8 mouse cellular contexts compared by ENCODE assay signal in the genomic region with DNA sequence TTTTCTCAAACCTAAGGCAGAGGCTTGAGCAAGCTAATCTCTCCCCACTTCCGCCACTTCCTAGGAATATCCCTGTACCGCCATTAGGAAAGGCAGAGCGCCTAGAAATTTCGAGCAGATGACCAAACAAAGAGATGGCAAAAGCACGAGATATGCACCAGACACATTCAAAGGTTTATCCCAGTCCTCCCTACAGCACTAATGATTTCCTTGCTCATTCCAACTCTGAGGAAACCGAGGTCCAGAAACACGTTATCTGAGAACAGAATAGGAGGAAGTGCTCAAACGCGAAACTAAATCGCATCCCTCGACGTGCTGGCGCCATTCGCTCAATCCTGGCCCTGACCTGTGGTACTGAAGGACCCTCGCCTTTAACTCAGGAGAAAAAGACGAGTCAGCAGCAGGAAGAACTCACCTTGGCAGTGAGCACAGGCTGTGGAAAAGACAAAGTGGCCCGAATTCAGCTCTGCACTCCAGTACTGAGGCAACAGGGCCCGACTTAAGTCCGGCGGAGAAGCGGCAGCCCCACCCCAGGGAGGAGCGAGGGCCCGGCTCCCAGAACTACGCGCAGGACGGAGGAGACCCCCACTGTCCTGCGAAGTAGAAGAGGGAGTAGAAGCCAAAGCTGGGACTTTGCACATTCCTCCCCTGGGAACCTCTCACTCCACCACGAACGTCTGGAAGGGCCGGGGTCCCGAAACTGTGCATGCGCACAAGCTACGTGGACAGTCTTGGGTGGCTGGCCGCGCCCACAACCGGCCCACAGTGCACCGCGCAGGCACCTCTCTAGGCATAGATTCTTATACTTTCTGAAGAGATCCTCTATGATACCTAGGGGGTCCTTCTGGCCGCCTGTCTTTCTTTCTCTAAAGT. TPM values are rescaled to one million over a fixed set of nuclear protein-coding genes. Genes with fewer than 3 reads are reported as not detected.
A peak's percentile ranks its signal among the peaks of the same experiment; 100 is the strongest.
DNase-seq lines count a peak whose midpoint lies in the region; ATAC-seq lines count a peak whose summit lies in the region.

Gene Akr1a1 (minus strand): TSS at position 757 of the 873 bp plus-strand sequence.

- under 1% methylated on average over 39 of the region's 39 CpGs for WGBS in hindbrain, embryonic 11.5 days

- peak within 1 kb of the TSS; percentile 63 for H3K4me2 ChIP-seq in hindbrain, embryonic 11.5 days (replicated peaks; ENCODE audit: low read depth, low read length)

- peak; percentile 78 for DNase-seq in MN1 (ENCODE audit: low spot score)
- DNase-seq in cerebellum, adult 9-10 months = peak; percentile 90
- peak; percentile 89 to 97 for DNase-seq in frontal cortex, adult 2 months (ENCODE audit: extremely low spot score in 1 of 2, low spot score in 1 of 2)
- DNase-seq in hindbrain, embryonic 11.5 days (ENCODE audit: low spot score) = peak; percentile 94
- peak; percentile 86 to 93 for DNase-seq in layer of hippocampus, postnatal 10 days (ENCODE audit: low spot score in 2 of 2)
- peak; percentile 95 for DNase-seq in lung, postnatal 10 days
- DNase-seq in ovary, postnatal 36 days (ENCODE audit: low spot score) = peak; percentile 92
- peak; percentile 90 for DNase-seq in thymus, postnatal 25 days

- peaks cover 3% of the 10 kb centered on the region; the same call in 1 of the 2 replicates for H3K4me1 ChIP-seq in hindbrain, embryonic 11.5 days (replicated peaks; ENCODE audit: control insufficient read depth, insufficient read depth, low read length)

- H3K36me3 ChIP-seq in hindbrain, embryonic 11.5 days (ENCODE audit: control insufficient read depth, insufficient read depth, low read length) = no peaks in the 10 kb centered on the region

- no peaks in the 10 kb centered on the region for H3K9me3 ChIP-seq in hindbrain, embryonic 11.5 days (ENCODE audit: control insufficient read depth, low read length)

- peak within 1 kb of the TSS; percentile 95 for H3K9ac ChIP-seq in hindbrain, embryonic 11.5 days (ENCODE audit: low read depth, low read length)

- peak within 1 kb of the TSS; percentile 98 for H3K4me3 ChIP-seq in hindbrain, embryonic 11.5 days (ENCODE audit: low read depth, low read length)

- ATAC-seq in hindbrain, embryonic 11.5 days (ENCODE audit: low FRiP score) = peak; percentile 99

- H3K27me3 ChIP-seq in hindbrain, embryonic 11.5 days (ENCODE audit: control insufficient read depth, insufficient read depth, low read length) = no peaks in the 10 kb centered on the region

- H3K27ac ChIP-seq in hindbrain, embryonic 11.5 days (ENCODE audit: low read depth, low read length) = peak within 1 kb of the TSS; percentile 72

RNA-seq across cellular contexts. Expression of gene Akr1a1, which starts in this region (rescaled TPM):
- polyA plus RNA-seq in frontal cortex, adult 2 months (2012; rRNA removed) = 464 and 487 TPM in 2 replicates
- 600 and 609 TPM in 2 replicates for polyA plus RNA-seq in hindbrain, embryonic 11.5 days (2014; fragmentation: Nextera tagmentation; extraction: Ambion mirVana)
- 100 to 1,000 TPM; 537 to 556 TPM for total RNA-seq in layer of hippocampus, postnatal 10 days (2021)

Comparison
In these comparisons a context has a peak if more than half of its experiments do, and no peak if none do; other contexts are left out.
1. Peak in every context shown above with its lines: DNase-seq, ATAC-seq, H3K4me3 ChIP-seq and H3K27ac ChIP-seq.